Mouse (Mus musculus) myocyte (in vitro differentiated cells): ENCODE measurements around the gene Casz1. TPM values are rescaled to one million over a fixed set of nuclear protein-coding genes. Genes with fewer than 3 reads are reported as not detected.

Experiments used
- H3K27me3 ChIP-seq: one replicate; pipeline ENCODE4 v1.6.1; 2011; ENCODE audit not compliant: control insufficient read depth, insufficient read depth, insufficient read length
- H3K36me3 ChIP-seq: one replicate; pipeline ENCODE4 v1.6.1; 2011; ENCODE audit not compliant: control insufficient read depth, insufficient read depth
- H3K4me2 ChIP-seq: one replicate; pipeline ENCODE4 v1.6.1; 2011; ENCODE audit warnings: low read depth, control low read depth
- H3K4me3 ChIP-seq: one replicate; pipeline ENCODE4 v1.5.1; 2011; ENCODE audit warnings: mild to moderate bottlenecking, control low read depth, moderate library complexity
- H3K79me2 ChIP-seq: one replicate; pipeline ENCODE4 v1.6.1; 2011; ENCODE audit not compliant: control insufficient read depth, insufficient read depth
- H3ac ChIP-seq: one replicate; pipeline ENCODE4 v1.6.1; 2011; ENCODE audit not compliant: control insufficient read depth, insufficient read length
- CEBPB ChIP-seq: IDR thresholded peaks from 2 replicates; pipeline ENCODE4 v1.6.1; 2011; ENCODE audit warnings: mild to moderate bottlenecking, moderate library complexity; ENCODE audit not compliant: poor library complexity, insufficient read depth, severe bottlenecking
- E2F4 ChIP-seq: IDR thresholded peaks from one replicate; pipeline ENCODE4 v1.6.1; 2011; ENCODE audit warnings: mild to moderate bottlenecking, control low read depth, moderate library complexity; ENCODE audit not compliant: insufficient read depth
- MAX ChIP-seq: IDR thresholded peaks from one replicate; pipeline ENCODE4 v1.6.1; 2011; ENCODE audit warnings: low read depth, mild to moderate bottlenecking, control low read depth
- MYOD1 ChIP-seq, 3 experiments: IDR thresholded peaks; one replicate each; pipeline ENCODE4 v1.6.1; 2011; ENCODE audit warnings: control low read depth in 2 of 3, low read depth in 2 of 3, mild to moderate bottlenecking in 2 of 3, moderate library complexity in 1 of 3; ENCODE audit not compliant: insufficient read length in 2 of 3, control insufficient read depth in 1 of 3
- MYOG ChIP-seq, 3 experiments: IDR thresholded peaks; one replicate each; pipeline ENCODE4 v1.6.1; 2011; ENCODE audit warnings: control low read depth in 2 of 3, low read depth in 2 of 3, mild to moderate bottlenecking in 2 of 3; ENCODE audit not compliant: insufficient read length in 2 of 3, control insufficient read depth in 1 of 3, insufficient read depth in 1 of 3
- POLR2A ChIP-seq: IDR thresholded peaks from one replicate; pipeline ENCODE4 v1.6.1; 2011; ENCODE audit warnings: low read depth, mild to moderate bottlenecking, control low read depth, moderate library complexity; ENCODE audit not compliant: insufficient read length
- POLR2AphosphoS2 ChIP-seq: IDR thresholded peaks from one replicate; pipeline ENCODE4 v1.6.1; 2011; ENCODE audit warnings: low read depth, control low read depth; ENCODE audit not compliant: insufficient read length
- REST ChIP-seq: IDR thresholded peaks from one replicate; pipeline ENCODE4 v1.6.1; 2011; ENCODE audit warnings: mild to moderate bottlenecking, control low read depth, moderate library complexity; ENCODE audit not compliant: insufficient read depth, insufficient read length
- SRF ChIP-seq: IDR thresholded peaks from one replicate; pipeline ENCODE4 v1.6.1; 2011; ENCODE audit warnings: low read depth; ENCODE audit not compliant: control insufficient read depth, insufficient read length
- TCF12 ChIP-seq: IDR thresholded peaks from one replicate; pipeline ENCODE4 v1.6.1; 2011; ENCODE audit warnings: mild to moderate bottlenecking, control low read depth; ENCODE audit not compliant: poor library complexity, insufficient read depth, severe bottlenecking
- TCF3 ChIP-seq: IDR thresholded peaks from one replicate; pipeline ENCODE4 v1.6.1; 2011; ENCODE audit warnings: low read depth, control low read depth; ENCODE audit not compliant: insufficient read length
- USF1 ChIP-seq: IDR thresholded peaks from one replicate; pipeline ENCODE4 v1.6.1; 2011; ENCODE audit warnings: low read depth, mild to moderate bottlenecking, control low read depth, moderate library complexity
- polyA plus RNA-seq: library from polyadenylated mRNA; unstranded; fragments of >200 nt; fragmentation: generic; extraction: Trizol; gene quantifications from one replicate; pipeline ENCODE4 v1.2.1, GENCODE M21; 2012; ENCODE audit warnings: missing spikeins

The Casz1 gene
- polyA plus RNA-seq, 1 experiment = 11.1 TPM

GRCm38 (mm10) chr4:148945476-148945881 is 141.2 kb downstream of the Casz1 start:
- TF ChIP-seq MAX (no peak), TCF12 (no peak), SRF (no peak), POLR2AphosphoS2 (no peak), USF1 (no peak), MYOG (IDR thresholded peaks at IDR 0.05; ENCODE audit: control insufficient read depth in 1 of 3, insufficient read depth in 1 of 3, insufficient read length in 2 of 3, low read depth in 2 of 3) (peak; percentile 30 to 86 (median 67)), CEBPB (no peak), TCF3 (no peak), POLR2A (no peak), E2F4 (no peak), MYOD1 (IDR thresholded peaks at IDR 0.05; ENCODE audit: control insufficient read depth in 1 of 3, insufficient read length in 2 of 3, low read depth in 2 of 3) (peak; percentile 0 to 89 (median 64)), REST (no peak)
- peaks cover 3% of the 10 kb centered on the region for H3K27me3 ChIP-seq
- H3K36me3 ChIP-seq = no peaks in the 10 kb centered on the region

GRCm38 (mm10) chr4:148946071-148946470 is 141.8 kb downstream of the Casz1 start:
- H3K79me2 ChIP-seq = no peaks in the 10 kb centered on the region
- no peaks in the 10 kb centered on the region for H3K36me3 ChIP-seq
- H3K4me2 ChIP-seq = no peak overlapping the region
- no peaks in the 10 kb centered on the region for H3K27me3 ChIP-seq
- no peak for TF ChIP-seq MYOG (IDR thresholded peaks at IDR 0.05; ENCODE audit: control insufficient read depth in 1 of 3, insufficient read depth in 1 of 3, insufficient read length in 2 of 3, low read depth in 2 of 3)
- no peak overlapping the region for H3ac ChIP-seq
- H3K4me3 ChIP-seq = no peak overlapping the region

More at GRCm38 (mm10) chr4:148945476-148945881, 141.2 kb downstream of the Casz1 start:
- H3ac ChIP-seq = no peak overlapping the region
- no peak overlapping the region for H3K4me2 ChIP-seq
- H3K4me3 ChIP-seq = no peak overlapping the region
- H3K79me2 ChIP-seq = no peaks in the 10 kb centered on the region

GRCm38 (mm10) chr4:148947833-148948388 is 143.7 kb downstream of the Casz1 start:
- Histone ChIP-seq H3K4me2 (no peak overlapping the region), H3K4me3 (no peak overlapping the region), H3K27me3 (no peaks in the 10 kb centered on the region), H3K36me3 (no peaks in the 10 kb centered on the region), H3ac (no peak overlapping the region), H3K79me2 (no peaks in the 10 kb centered on the region)
- peak in 1 of 3 experiments; percentile 50 for TF ChIP-seq MYOD1 (IDR thresholded peaks at IDR 0.05; ENCODE audit: control insufficient read depth in 1 of 3, insufficient read length in 2 of 3, low read depth in 2 of 3)
- TF ChIP-seq TCF12 = no peak
- TF ChIP-seq MYOG (IDR thresholded peaks at IDR 0.05; ENCODE audit: control insufficient read depth in 1 of 3, insufficient read depth in 1 of 3, insufficient read length in 2 of 3, low read depth in 2 of 3) = peak in 2 of 3 experiments; percentile 6 to 74

DNA sequence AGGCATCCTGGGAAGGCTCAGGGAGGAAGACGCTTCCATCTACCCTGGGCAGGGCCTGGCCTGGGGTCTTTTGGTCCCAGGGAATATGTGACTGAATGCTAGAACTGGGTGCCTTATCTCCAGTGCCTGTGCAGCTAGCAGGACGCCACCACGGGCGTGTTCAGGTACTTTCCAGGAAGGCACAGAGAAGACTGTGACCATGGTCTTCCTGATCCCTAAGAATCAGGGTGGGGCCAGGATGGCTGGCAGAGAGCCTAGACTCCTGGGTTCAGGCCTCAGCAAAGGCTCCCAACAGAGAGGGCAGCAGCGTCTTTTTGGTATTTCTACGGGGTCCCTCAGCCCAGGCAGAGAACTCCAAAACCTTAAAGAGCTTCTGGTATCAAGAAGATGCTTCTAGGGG is 146.3 kb downstream of the Casz1 start:
- Histone ChIP-seq H3K4me3 (no peak overlapping the region), H3K36me3 (no peaks in the 10 kb centered on the region), H3K27me3 (no peaks in the 10 kb centered on the region), H3ac (no peak overlapping the region), H3K79me2 (no peaks in the 10 kb centered on the region), H3K4me2 (no peak overlapping the region)
- TF ChIP-seq TCF3 (no peak), CEBPB (no peak), MYOG (IDR thresholded peaks at IDR 0.05; ENCODE audit: control insufficient read depth in 1 of 3, insufficient read depth in 1 of 3, insufficient read length in 2 of 3, low read depth in 2 of 3) (no peak), USF1 (no peak), POLR2A (no peak), TCF12 (no peak), REST (no peak), MYOD1 (IDR thresholded peaks at IDR 0.05; ENCODE audit: control insufficient read depth in 1 of 3, insufficient read length in 2 of 3, low read depth in 2 of 3) (no peak), E2F4 (no peak)

GRCm38 (mm10) chr4:148950932-148951650 is 146.9 kb downstream of the Casz1 start:
- no peak overlapping the region for H3ac ChIP-seq
- H3K79me2 ChIP-seq = no peaks in the 10 kb centered on the region
- H3K36me3 ChIP-seq = no peaks in the 10 kb centered on the region
- H3K27me3 ChIP-seq = no peaks in the 10 kb centered on the region
- TF ChIP-seq MYOG (IDR thresholded peaks at IDR 0.05; ENCODE audit: control insufficient read depth in 1 of 3, insufficient read depth in 1 of 3, insufficient read length in 2 of 3, low read depth in 2 of 3) (no peak), CEBPB (no peak), MAX (no peak), SRF (no peak), E2F4 (no peak), POLR2AphosphoS2 (no peak), MYOD1 (IDR thresholded peaks at IDR 0.05; ENCODE audit: control insufficient read depth in 1 of 3, insufficient read length in 2 of 3, low read depth in 2 of 3) (no peak)
- no peak overlapping the region for H3K4me2 ChIP-seq
- no peak overlapping the region for H3K4me3 ChIP-seq
